ENCODE assay signal across 8 mouse cellular contexts in the genomic region with DNA sequence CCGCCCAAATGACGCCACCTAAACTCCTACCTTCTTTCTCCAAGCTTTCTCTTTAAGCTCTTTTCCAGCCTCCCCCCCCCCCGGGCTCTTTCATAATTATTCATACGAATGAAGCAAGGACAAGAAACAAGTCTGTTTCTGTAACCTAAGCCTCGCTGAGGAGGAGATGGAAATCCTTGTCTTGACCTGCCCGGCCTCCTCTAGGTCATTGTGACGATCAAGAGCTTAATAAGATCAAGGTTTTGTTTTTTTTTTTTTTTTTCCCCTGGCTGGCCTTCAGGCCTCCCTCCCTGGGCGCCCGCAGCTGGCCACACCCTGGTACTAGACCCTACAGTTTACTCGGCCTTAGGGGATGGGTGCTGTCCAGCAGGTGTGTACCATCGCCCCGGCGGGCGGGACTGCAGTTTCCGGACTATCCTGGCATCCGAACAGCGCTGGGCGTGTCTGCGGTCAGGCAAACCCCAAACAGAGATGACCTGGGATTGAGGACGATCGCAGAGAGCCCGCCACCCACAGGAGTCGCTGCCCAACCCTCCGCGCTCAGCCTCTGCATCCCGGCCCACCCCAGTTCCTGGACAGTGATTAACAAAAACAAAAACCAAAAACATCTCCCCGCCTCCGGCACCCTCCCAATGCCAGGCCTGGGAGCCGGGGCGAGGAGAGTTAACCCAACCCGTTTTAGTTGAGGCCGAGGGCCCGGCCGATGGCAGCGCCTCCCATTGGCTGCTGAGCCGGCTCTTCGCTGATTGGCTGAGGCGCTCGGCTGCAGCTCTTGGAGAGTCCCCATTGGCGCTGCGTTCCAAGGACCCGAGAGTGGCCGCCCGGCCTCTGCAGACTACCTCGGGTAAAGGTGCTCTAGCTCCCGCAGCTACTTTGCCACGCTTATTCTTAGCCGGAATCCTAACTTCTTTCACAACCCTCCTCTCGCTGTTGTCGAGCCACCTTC. TPM values are rescaled to one million over a fixed set of nuclear protein-coding genes. Genes with fewer than 3 reads are reported as not detected.
A peak's percentile ranks its signal among the peaks of the same experiment; 100 is the strongest.
DNase-seq lines count a peak whose midpoint lies in the region; ATAC-seq lines count a peak whose summit lies in the region.

TSS of gene Slc25a35 (plus strand) at position 795 of the 946 bp plus-strand sequence.

- peak; percentile 83 for DNase-seq in c-Kit-negative CD71-positive TER-119-positive erythroid progenitor cells, embryonic 14.5 days (ENCODE audit: low read depth, low spot score)
- DNase-seq in fibroblast of lung, adult 2 months (ENCODE audit: low read depth) = peak; percentile 77
- peak; percentile 95 for DNase-seq in kidney, postnatal 14 days
- peak; percentile 88 for DNase-seq in liver, embryonic 13.5 days
- DNase-seq in neural tube, embryonic 10.5 days (ENCODE audit: extremely low spot score, low spot score) = peak; percentile 88

- H3K27ac ChIP-seq in heart, embryonic 14.5 days (replicated peaks in 1 of 2; ENCODE audit: control insufficient read depth in 1 of 2, insufficient read depth in 1 of 2, low read depth in 2 of 2, low read length in 2 of 2) = no peak within 1 kb of the TSS
- H3K27ac ChIP-seq in liver, embryonic 13.5 days = peak within 1 kb of the TSS; percentile 81
- H3K27ac ChIP-seq in stomach, embryonic 16.5 days (ENCODE audit: low read length) = peak within 1 kb of the TSS; percentile 66

- no peaks in the 10 kb centered on the region for H3K27me3 ChIP-seq in heart, embryonic 14.5 days (ENCODE audit: control insufficient read depth, insufficient read depth, low read length)
- no peaks in the 10 kb centered on the region for H3K27me3 ChIP-seq in liver, embryonic 13.5 days
- no peaks in the 10 kb centered on the region for H3K27me3 ChIP-seq in stomach, embryonic 16.5 days (ENCODE audit: control insufficient read depth, insufficient read depth, low read length)

- peak within 1 kb of the TSS; percentile 70 for H3K9ac ChIP-seq in heart, embryonic 14.5 days (ENCODE audit: low read length)
- H3K9ac ChIP-seq in liver, embryonic 13.5 days = peak within 1 kb of the TSS; percentile 67
- peak within 1 kb of the TSS; percentile 62 for H3K9ac ChIP-seq in stomach, embryonic 16.5 days (ENCODE audit: low read length)

- no peaks in the 10 kb centered on the region for H3K9me3 ChIP-seq in heart, embryonic 14.5 days (ENCODE audit: control insufficient read depth, low read length)
- no peaks in the 10 kb centered on the region for H3K9me3 ChIP-seq in liver, embryonic 13.5 days (replicated peaks)
- H3K9me3 ChIP-seq in stomach, embryonic 16.5 days (replicated peaks; ENCODE audit: control insufficient read depth, low read length) = no peaks in the 10 kb centered on the region

- ATAC-seq in CD4-positive, CD25-positive, alpha-beta regulatory T cell, adult 4 months = peak; percentile 95
- peak; percentile 86 for ATAC-seq in heart, embryonic 14.5 days (ENCODE audit: insufficient number of reproducible peaks, insufficient read depth, low FRiP score, low read depth)
- ATAC-seq in liver, embryonic 13.5 days (ENCODE audit: low read depth) = peak; percentile 97
- peak; percentile 94 for ATAC-seq in stomach, embryonic 16.5 days (ENCODE audit: insufficient read depth, low FRiP score)

- no peaks in the 10 kb centered on the region for H3K36me3 ChIP-seq in heart, embryonic 14.5 days (ENCODE audit: control insufficient read depth, insufficient read depth, low read length)
- no peaks in the 10 kb centered on the region for H3K36me3 ChIP-seq in liver, embryonic 13.5 days
- no peaks in the 10 kb centered on the region for H3K36me3 ChIP-seq in stomach, embryonic 16.5 days (ENCODE audit: control insufficient read depth, insufficient read depth, low read length)

- peak within 1 kb of the TSS; percentile 90 for H3K4me2 ChIP-seq in heart, embryonic 14.5 days (ENCODE audit: low read length)
- H3K4me2 ChIP-seq in liver, embryonic 13.5 days = peak within 1 kb of the TSS; percentile 95
- H3K4me2 ChIP-seq in stomach, embryonic 16.5 days (ENCODE audit: low read depth, low read length) = peak within 1 kb of the TSS; percentile 90

- peak within 1 kb of the TSS; percentile 56 to 61 for H3K4me3 ChIP-seq in heart, embryonic 14.5 days (ENCODE audit: control insufficient read depth in 1 of 2, insufficient read depth in 1 of 2, low read depth in 1 of 2, low read length in 2 of 2)
- peak within 1 kb of the TSS; percentile 68 for H3K4me3 ChIP-seq in liver, embryonic 13.5 days (replicated peaks)
- H3K4me3 ChIP-seq in stomach, embryonic 16.5 days (replicated peaks; ENCODE audit: low read length) = peak within 1 kb of the TSS; percentile 60

- peaks cover 24 to 32% of the 10 kb centered on the region in 2 experiments for H3K4me1 ChIP-seq in heart, embryonic 14.5 days (ENCODE audit: control insufficient read depth in 2 of 2, insufficient read depth in 2 of 2, low read length in 2 of 2)
- H3K4me1 ChIP-seq in liver, embryonic 13.5 days (replicated peaks) = peaks cover 36% of the 10 kb centered on the region
- H3K4me1 ChIP-seq in stomach, embryonic 16.5 days (ENCODE audit: control insufficient read depth, insufficient read depth, low read length) = peaks cover 7% of the 10 kb centered on the region

- WGBS in heart, embryonic 14.5 days = 1% methylated on average over 50 of the region's 50 CpGs
- WGBS in liver, embryonic 13.5 days (ENCODE audit: insufficient replicate concordance) = 2% methylated on average over 50 of the region's 50 CpGs
- under 1% methylated on average over 50 of the region's 50 CpGs for WGBS in stomach, embryonic 16.5 days

RNA-seq across cellular contexts. Expression of gene Slc25a35, which starts in this region (rescaled TPM):
- 10 to 100 TPM in 1 of 2 experiments, 1 to 10 TPM in 1; 5.0 to 10.7 TPM for polyA plus RNA-seq in CD4-positive, CD25-positive, alpha-beta regulatory T cell, adult 4 months (2017; shearing (Covaris generic))
- polyA plus RNA-seq in heart, embryonic 14.5 days (2014; fragmentation: Nextera tagmentation; extraction: Ambion mirVana) = 1.1 and 1.2 TPM in 2 replicates
- 0.47 and 0.57 TPM in 2 replicates for polyA plus RNA-seq in liver, embryonic 13.5 days (2015; fragmentation: Nextera tagmentation; extraction: Ambion mirVana)
- polyA plus RNA-seq in stomach, embryonic 16.5 days (2015; fragmentation: Nextera tagmentation; extraction: Ambion mirVana) = 5.2 and 6.3 TPM in 2 replicates

Comparison
In these comparisons a context has a peak if more than half of its experiments do, and no peak if none do; other contexts are left out.
1. Peak in DNase-seq, ATAC-seq, H3K4me3 ChIP-seq, H3K27ac ChIP-seq, H3K9ac ChIP-seq and H3K4me2 ChIP-seq in liver, embryonic 13.5 days; RNA of the gene not detected or under 1 TPM.